Mouse (Mus musculus) telencephalon, adult 2 months (tissue): ENCODE results near the gene Abhd12.
"Not testable (repeated sequence)": the region's sequence is repeated elsewhere in the genome, so short reads cannot be mapped to it uniquely, and the experiment has no call there.

Experiments
- DNase-seq: peaks from one replicate; pipeline ENCODE4 v3.0.0-alpha.2; 2011; ENCODE audit warnings: low read depth, low spot score

Abhd12 gene

GRCm38 (mm10) chr2:150910295-150910881, 5.8 kb upstream of the Abhd12 start:
- no peak for DNase-seq

GRCm38 (mm10) chr2:150909429-150910039, 5.0 kb upstream of the Abhd12 start:
- peak; percentile 89 for DNase-seq

DNA sequence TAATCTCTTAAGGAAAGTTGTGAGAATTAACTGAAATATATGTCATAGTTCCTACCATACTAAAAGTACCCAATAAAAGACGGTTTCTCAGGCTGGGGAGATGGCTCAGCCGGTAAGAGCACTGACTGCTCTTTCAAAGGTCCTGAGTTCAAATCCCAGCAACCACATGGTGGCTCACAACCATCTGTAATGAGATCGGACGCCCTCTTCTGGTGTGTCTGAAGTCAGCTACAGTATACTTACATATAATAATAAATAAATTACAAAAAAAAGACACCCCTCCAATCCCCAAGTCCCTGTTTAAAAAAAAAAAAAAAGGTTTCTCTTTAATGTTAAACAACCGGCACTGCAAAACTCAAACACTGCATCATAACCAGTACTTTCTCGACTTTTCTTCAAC, 4.3 kb upstream of the Abhd12 start:
- not testable (repeated sequence) for DNase-seq

DNA sequence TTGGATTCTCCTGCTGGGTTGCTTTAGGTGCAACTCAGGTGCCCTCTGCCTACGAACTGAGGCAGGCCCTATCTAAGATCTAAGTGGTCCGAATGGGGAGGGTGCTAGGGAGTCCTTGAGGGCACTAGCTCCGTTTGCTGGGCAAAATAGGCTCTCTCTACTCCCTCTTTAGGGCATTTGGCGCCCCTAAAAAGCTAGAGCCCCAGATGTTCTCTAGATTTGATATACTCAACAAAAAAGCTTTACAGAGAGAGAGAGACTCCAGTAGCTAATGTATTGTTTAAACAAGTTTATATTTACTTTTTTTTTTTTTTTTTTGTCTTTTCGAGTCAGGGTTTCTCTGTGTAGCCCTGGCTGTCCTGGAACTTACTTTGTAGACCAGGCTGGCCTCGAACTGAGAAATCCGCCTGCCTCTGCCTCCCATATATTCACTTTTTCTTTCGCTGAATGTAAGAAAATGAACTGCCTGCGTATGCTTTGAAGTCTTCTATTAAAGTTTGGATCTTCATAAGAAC, 452 bp upstream of the Abhd12 start, which contains the start of gene Gins1:
Gene Gins1 (plus strand): TSS at position 465 of the 515 bp plus-strand sequence.
- DNase-seq, result no peak

- no peak for DNase-seq
These were observed 2.2 kb downstream of the Abhd12 start for GRCm38 (mm10) chr2:150902347-150902746.

- no peak for DNase-seq
These were observed 4.2 kb downstream of the Abhd12 start for GRCm38 (mm10) chr2:150900341-150900740.

- no peak for DNase-seq
These were observed 8.8 kb downstream of the Abhd12 start for GRCm38 (mm10) chr2:150895691-150896252.

- no peak for DNase-seq
These were observed 9.8 kb downstream of the Abhd12 start for GRCm38 (mm10) chr2:150894617-150895267.

DNA sequence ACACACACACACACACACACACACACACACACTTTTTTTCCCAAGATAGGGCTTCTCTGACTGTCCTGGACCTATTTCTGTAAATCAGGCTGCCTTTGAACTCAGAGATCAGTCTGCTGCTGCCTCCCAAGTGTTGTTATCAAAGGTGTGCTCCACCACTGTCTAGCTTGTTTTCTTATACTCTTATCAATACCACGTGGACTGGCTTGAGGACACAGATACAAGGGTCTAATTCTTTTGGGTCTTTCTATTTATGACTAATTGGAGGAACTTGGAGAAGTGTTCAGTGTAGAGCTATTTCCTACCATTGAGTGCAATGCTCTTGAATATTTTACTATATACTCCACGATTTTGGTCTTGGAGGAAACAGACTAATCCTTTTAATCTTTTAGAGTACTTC, 17.2 kb downstream of the Abhd12 start:
- no peak for DNase-seq

GRCm38 (mm10) chr2:150886315-150886714, 18.2 kb downstream of the Abhd12 start:
- no peak for DNase-seq

GRCm38 (mm10) chr2:150885814-150886213, 18.7 kb downstream of the Abhd12 start:
- no peak for DNase-seq

GRCm38 (mm10) chr2:150884779-150885110, 19.8 kb downstream of the Abhd12 start:
- no peak for DNase-seq

- DNase-seq, result no peak
These were observed 20.3 kb downstream of the Abhd12 start for GRCm38 (mm10) chr2:150884075-150884778.

- no peak for DNase-seq
These were observed 27.0 kb downstream of the Abhd12 start for GRCm38 (mm10) chr2:150877561-150877960.

DNA sequence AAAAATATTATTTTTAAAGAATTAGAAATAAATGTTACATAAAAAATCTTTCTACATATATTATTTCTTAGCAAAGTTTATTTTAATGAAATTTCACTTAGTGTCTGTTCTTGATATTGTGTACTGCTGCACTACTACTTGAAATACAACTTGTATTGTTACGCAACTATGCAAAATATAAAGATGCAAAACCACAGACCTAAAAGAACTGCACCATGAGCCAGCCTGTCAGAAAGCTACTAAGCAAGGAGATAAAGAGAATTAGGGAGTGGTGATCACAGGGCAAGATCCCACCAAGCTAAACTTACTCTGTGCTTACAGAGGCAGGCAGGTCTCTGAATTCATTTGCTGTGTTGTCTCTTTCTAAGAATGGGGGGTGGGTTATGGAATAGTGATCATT, 29.3 kb downstream of the Abhd12 start:
- no peak for DNase-seq

- no peak for DNase-seq
These were observed 30.0 kb downstream of the Abhd12 start for GRCm38 (mm10) chr2:150874508-150874907.

DNA sequence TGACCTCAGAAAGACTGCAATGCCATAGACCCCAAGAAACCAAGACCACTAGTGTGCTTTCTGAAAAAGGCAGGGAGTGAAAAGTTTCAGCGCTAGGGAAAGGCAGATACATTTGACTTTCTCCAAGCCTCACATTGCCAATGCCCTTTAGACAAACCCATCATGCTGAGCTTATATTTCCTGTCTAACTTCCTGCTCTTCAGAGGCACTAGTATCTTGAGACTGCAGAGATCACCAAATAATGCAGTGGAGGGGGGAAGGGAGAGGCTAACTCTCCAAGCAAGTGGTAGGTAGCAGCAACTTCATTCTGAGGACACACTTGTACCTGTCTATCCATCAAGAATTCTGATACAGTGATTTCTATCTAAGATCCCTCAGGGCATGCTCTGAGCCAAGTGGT, 35.1 kb downstream of the Abhd12 start:
- DNase-seq, result no peak

DNA sequence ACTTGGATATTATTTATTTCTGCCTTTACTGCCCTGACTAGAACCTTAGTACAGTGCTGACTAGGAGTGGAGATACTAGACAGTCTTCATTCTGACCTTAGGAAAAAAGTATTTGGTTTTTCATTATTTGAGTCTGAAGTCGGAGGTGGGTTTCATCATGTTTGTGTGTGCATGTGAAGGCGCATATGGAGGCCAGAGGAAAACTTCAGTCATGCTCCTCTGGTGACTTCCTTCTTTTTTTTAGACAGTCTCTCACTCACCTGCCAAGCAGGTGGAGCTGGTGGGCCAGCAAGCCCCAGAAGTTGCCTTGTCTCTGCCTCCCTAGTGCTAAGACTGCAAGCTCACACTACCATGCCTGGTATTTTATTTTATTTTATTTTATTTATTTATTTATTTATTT, 37.5 kb downstream of the Abhd12 start:
- no peak for DNase-seq

GRCm38 (mm10) chr2:150861128-150861527, 43.4 kb downstream of the Abhd12 start:
- DNase-seq, result no peak

GRCm38 (mm10) chr2:150859709-150860470, 44.7 kb downstream of the Abhd12 start:
- no peak for DNase-seq
